Mouse (Mus musculus) cerebellum, adult 2 months (tissue): ENCODE measurements around the gene Olfr152. TPM values are rescaled to one million over a fixed set of nuclear protein-coding genes. Genes with fewer than 3 reads are reported as not detected.

ENCODE experiments used
- DNase-seq, 2 experiments: peaks; one replicate each; pipeline ENCODE4 v3.0.0; 2021
- H3K27ac ChIP-seq: fragments of 200-500 bp; 2 replicates; pipeline ENCODE4 v1.5.1; 2012; ENCODE audit warnings: low read length, control low read depth, inconsistent platforms; ENCODE audit not compliant: insufficient read depth
- H3K27me3 ChIP-seq: fragments of 200-500 bp; 2 replicates; pipeline ENCODE4 v1.6.1; 2012; ENCODE audit warnings: inconsistent platforms, mild to moderate bottlenecking, low read length, moderate library complexity; ENCODE audit not compliant: control insufficient read depth, insufficient read depth
- H3K4me1 ChIP-seq: fragments of 200-500 bp; 2 replicates; pipeline ENCODE4 v1.6.1; 2011; ENCODE audit warnings: low read length; ENCODE audit not compliant: control insufficient read depth, insufficient read depth
- H3K4me3 ChIP-seq: fragments of 200-500 bp; replicated peaks from 2 replicates; pipeline ENCODE3; 2011; ENCODE audit warnings: mild to moderate bottlenecking, low read depth, low read length, control low read depth; ENCODE audit not compliant: insufficient read depth
- CTCF ChIP-seq: fragments of 200-500 bp; IDR thresholded peaks from 2 replicates; pipeline ENCODE4 v1.5.1; 2011; ENCODE audit warnings: low read depth, mild to moderate bottlenecking, control low read depth, low read length, moderate library complexity, borderline replicate concordance; ENCODE audit not compliant: insufficient read depth
- POLR2A ChIP-seq: fragments of 200-500 bp; IDR thresholded peaks from 2 replicates; pipeline ENCODE4 v1.6.1; 2011; ENCODE audit warnings: low read length, control low read depth, borderline replicate concordance; ENCODE audit not compliant: insufficient read depth
- WGBS: fragments of 180-500 bp; shearing (Covaris S2); methylation state at CpG from one replicate; pipeline ENCODE4 v1.1.7; 2018; 5-methylcytosine and 5-hydroxymethylcytosine counted together
- polyA plus RNA-seq: library from polyadenylated mRNA; depleted of rRNA; stranded (reverse); fragments of >200 nt; gene quantifications from 2 replicates; pipeline ENCODE4 v1.2.3, GENCODE M21; 2012; rRNA removed

Olfr152 gene
- not detected in 2 replicates for polyA plus RNA-seq

- TF ChIP-seq POLR2A (no peak), CTCF (no peak)
- Histone ChIP-seq H3K4me3 (no peak within 1 kb of the TSS), H3K27ac (no peak within 1 kb of the TSS), H3K27me3 (no peaks in the 10 kb centered on the region), H3K4me1 (no peaks in the 10 kb centered on the region)
- WGBS, result 81% methylated on average over 4 of the region's 4 CpGs
- no peak for DNase-seq
Measured at GRCm38 (mm10) chr2:87779183-87779582, at the start of gene Olfr152. Gene Olfr152, plus strand, starts transcription at chr2:87779483.

DNA sequence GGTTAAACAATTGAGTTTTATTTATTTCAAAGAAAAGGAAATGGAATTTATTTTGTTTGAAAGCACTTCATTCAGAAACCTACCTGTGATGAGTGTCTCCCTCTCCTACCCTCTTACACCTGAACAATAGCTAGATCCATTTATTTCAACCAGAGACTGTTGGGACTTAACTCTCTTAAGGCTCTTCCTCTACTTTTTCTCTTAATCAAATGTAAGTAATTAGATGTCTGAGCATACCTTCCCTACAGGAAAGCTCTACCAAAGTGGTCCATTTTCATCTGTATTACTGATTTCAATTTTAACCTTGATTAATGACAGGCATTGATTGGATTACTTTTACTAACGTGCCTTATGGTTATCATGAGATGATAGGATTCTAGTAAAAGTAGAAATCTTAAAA lies 39.4 kb upstream of the Olfr152 start, which contains the start of gene Olfr1138:
TSS of gene Olfr1138 (minus strand) at position 101 of the 400 bp plus-strand sequence.
- no peak for DNase-seq
- Histone ChIP-seq H3K4me3 (no peak within 1 kb of the TSS), H3K27me3 (no peaks in the 10 kb centered on the region), H3K27ac (no peak within 1 kb of the TSS), H3K4me1 (no peaks in the 10 kb centered on the region)
- 76% methylated on average over 1 of the region's 1 CpGs for WGBS
- TF ChIP-seq CTCF (no peak), POLR2A (no peak)

DNA sequence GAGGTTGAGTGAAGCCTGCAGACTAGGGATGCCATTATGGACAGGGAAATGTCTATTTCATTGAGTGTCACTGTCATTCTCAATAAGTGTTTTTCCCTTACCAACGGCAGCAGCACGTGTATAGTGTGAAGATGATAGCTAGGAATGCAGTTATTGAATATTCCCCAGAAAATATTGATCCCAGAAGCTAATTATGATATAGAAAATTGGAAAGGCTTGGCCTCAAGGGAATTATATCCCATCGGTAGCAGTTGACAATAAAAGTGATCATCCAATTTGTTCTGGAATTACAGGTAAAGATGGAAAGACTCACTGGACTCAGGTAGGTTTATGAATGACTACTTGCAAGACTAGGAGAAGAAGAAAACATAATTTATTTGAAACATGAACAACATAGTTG lies 35.8 kb upstream of the Olfr152 start, which contains the start of gene Olfr1140:
TSS of gene Olfr1140 (plus strand) at position 301 of the 400 bp plus-strand sequence.
- Histone ChIP-seq H3K27me3 (no peaks in the 10 kb centered on the region), H3K4me1 (no peaks in the 10 kb centered on the region), H3K4me3 (no peak within 1 kb of the TSS), H3K27ac (no peak within 1 kb of the TSS)
- DNase-seq, result no peak
- TF ChIP-seq CTCF, result no peak
- TF ChIP-seq POLR2A, result no peak
- WGBS, result 73% methylated on average over 3 of the region's 3 CpGs

GRCm38 (mm10) chr2:87753891-87754290 lies 25.4 kb upstream of the Olfr152 start, which contains the start of gene Olfr1141:
Gene Olfr1141, minus strand, starts transcription at chr2:87753991.
- Histone ChIP-seq H3K4me3 (no peak within 1 kb of the TSS), H3K4me1 (no peaks in the 10 kb centered on the region), H3K27ac (no peak within 1 kb of the TSS), H3K27me3 (no peaks in the 10 kb centered on the region)
- no peak for DNase-seq
- WGBS, result 91% methylated on average over 1 of the region's 1 CpGs
- TF ChIP-seq POLR2A (no peak), CTCF (no peak)

- no peak for DNase-seq
- Histone ChIP-seq H3K4me3 (no peak overlapping the region), H3K27me3 (no peaks in the 10 kb centered on the region), H3K4me1 (no peaks in the 10 kb centered on the region), H3K27ac (no peak overlapping the region)
- WGBS, result 10% methylated on average over 1 of the region's 1 CpGs
- TF ChIP-seq CTCF, result no peak
- no peak for TF ChIP-seq POLR2A
Measured at GRCm38 (mm10) chr2:87776143-87776542, 3.1 kb upstream of the Olfr152 start.

GRCm38 (mm10) chr2:87800292-87800691 lies 21.0 kb downstream of the Olfr152 start, which contains the start of gene Olfr1143:
Gene Olfr1143, plus strand, starts transcription at chr2:87800592.
- TF ChIP-seq CTCF, result no peak
- no peak for TF ChIP-seq POLR2A
- Histone ChIP-seq H3K27me3 (no peaks in the 10 kb centered on the region), H3K27ac (no peak within 1 kb of the TSS), H3K4me3 (no peak within 1 kb of the TSS), H3K4me1 (no peaks in the 10 kb centered on the region)
- DNase-seq, result no peak

DNA sequence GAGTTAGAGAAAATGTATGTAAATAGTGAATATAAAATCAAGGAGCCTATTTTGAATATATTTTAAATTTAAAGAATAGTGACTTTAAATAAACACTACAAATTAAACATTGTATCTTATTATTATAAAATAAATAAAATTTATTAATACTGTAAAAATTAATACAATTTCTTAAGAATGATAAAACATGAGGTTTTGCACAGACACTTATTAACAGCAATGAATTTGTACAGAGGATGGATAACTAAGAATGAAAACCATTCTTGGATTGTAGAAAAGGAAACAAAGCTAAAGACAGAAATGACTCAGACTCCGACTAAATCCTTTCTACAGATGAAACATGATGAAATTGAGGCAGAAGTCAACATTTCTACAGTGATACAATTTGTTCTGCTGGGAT lies 30.2 kb downstream of the Olfr152 start, which contains the start of gene Olfr1145:
TSS of gene Olfr1145 (plus strand) at position 301 of the 400 bp plus-strand sequence.
- DNase-seq, result no peak
- Histone ChIP-seq H3K27ac (no peak within 1 kb of the TSS), H3K4me3 (no peak within 1 kb of the TSS), H3K27me3 (no peaks in the 10 kb centered on the region), H3K4me1 (no peaks in the 10 kb centered on the region)
- TF ChIP-seq POLR2A (no peak), CTCF (no peak)
- WGBS, result 80% methylated on average over 1 of the region's 1 CpGs

- DNase-seq, result no peak
- no peak within 1 kb of the TSS for H3K27ac ChIP-seq
- no peaks in the 10 kb centered on the region for H3K4me1 ChIP-seq
- H3K27me3 ChIP-seq, result no peaks in the 10 kb centered on the region
- no peak for TF ChIP-seq POLR2A
- TF ChIP-seq CTCF, result no peak
- 88% methylated on average over 1 of the region's 1 CpGs for WGBS
- no peak within 1 kb of the TSS for H3K4me3 ChIP-seq
Measured at GRCm38 (mm10) chr2:87830233-87830632, 51.0 kb downstream of the Olfr152 start, which contains the start of gene Olfr1148. Gene Olfr1148, plus strand, starts transcription at chr2:87830533.

Other genes starting within 250 kb of the Olfr152 start
- 0.08 TPM in 1 of 2 replicates, not detected in the other for gene Olfr153, start 247.7 kb upstream of the Olfr152 start, polyA plus RNA-seq
- gene Olfr1128, start 233.9 kb upstream of the Olfr152 start, polyA plus RNA-seq, result not detected in 2 replicates
- gene Olfr1129, start 205.6 kb upstream of the Olfr152 start, polyA plus RNA-seq, result not detected in 2 replicates
- gene Olfr1130, start 173.3 kb upstream of the Olfr152 start, polyA plus RNA-seq, result not detected in 2 replicates
- gene Olfr1131, start 152.4 kb upstream of the Olfr152 start, polyA plus RNA-seq, result not detected in 2 replicates
- not detected in 2 replicates for gene Olfr1132, start 141.9 kb upstream of the Olfr152 start, polyA plus RNA-seq
- gene Olfr1133, start 132.1 kb upstream of the Olfr152 start, polyA plus RNA-seq, result not detected in 2 replicates
- gene Olfr1134, start 121.0 kb upstream of the Olfr152 start, polyA plus RNA-seq, result not detected in 2 replicates
- not detected in 2 replicates for gene Olfr1135, start 105.8 kb upstream of the Olfr152 start, polyA plus RNA-seq
- not detected in 2 replicates for gene Olfr1136, start 85.5 kb upstream of the Olfr152 start, polyA plus RNA-seq
- gene Olfr1137, start 66.3 kb upstream of the Olfr152 start, polyA plus RNA-seq, result not detected in 2 replicates
- not detected in 2 replicates for gene Olfr1138, start 39.5 kb upstream of the Olfr152 start, polyA plus RNA-seq
- not detected in 2 replicates for gene Olfr1140, start 35.7 kb upstream of the Olfr152 start, polyA plus RNA-seq
- gene Olfr1141, start 25.5 kb upstream of the Olfr152 start, polyA plus RNA-seq, result not detected in 2 replicates
- gene Olfr1143, start 21.1 kb downstream of the Olfr152 start, polyA plus RNA-seq, result not detected in 2 replicates
- gene Olfr1145, start 30.3 kb downstream of the Olfr152 start, polyA plus RNA-seq, result not detected in 2 replicates
- not detected in 2 replicates for gene Olfr1148, start 51.0 kb downstream of the Olfr152 start, polyA plus RNA-seq
- not detected in 2 replicates for gene Olfr1150-ps1, start 64.5 kb downstream of the Olfr152 start, polyA plus RNA-seq
- gene Olfr1151, start 76.4 kb downstream of the Olfr152 start, polyA plus RNA-seq, result not detected in 2 replicates
- gene Olfr1152, start 87.0 kb downstream of the Olfr152 start, polyA plus RNA-seq, result not detected in 2 replicates
- not detected in 2 replicates for gene Olfr1153, start 115.5 kb downstream of the Olfr152 start, polyA plus RNA-seq
- not detected in 2 replicates for gene Olfr1154, start 125.7 kb downstream of the Olfr152 start, polyA plus RNA-seq
- gene Olfr1155, start 165.7 kb downstream of the Olfr152 start, polyA plus RNA-seq, result not detected in 2 replicates
- not detected in 2 replicates for gene Olfr1156, start 173.6 kb downstream of the Olfr152 start, polyA plus RNA-seq
- gene Olfr1157, start 188.8 kb downstream of the Olfr152 start, polyA plus RNA-seq, result not detected in 2 replicates
- not detected in 2 replicates for gene Olfr74, start 195.2 kb downstream of the Olfr152 start, polyA plus RNA-seq
- gene Olfr1158, start 210.6 kb downstream of the Olfr152 start, polyA plus RNA-seq, result not detected in 2 replicates
- not detected in 2 replicates for gene Olfr1160, start 228.8 kb downstream of the Olfr152 start, polyA plus RNA-seq
- not detected in 2 replicates for gene Olfr1161, start 243.3 kb downstream of the Olfr152 start, polyA plus RNA-seq